Mouse (Mus musculus) neural tube, embryonic 14.5 days (tissue): ENCODE measurements at regions not wholly inside any gene's neighbourhood (a gene's known extent, or its start where the extent isn't known, plus 50 kb on each side); places are given as distances from the start of the nearest gene placed in this dataset.

ENCODE experiments used
- ATAC-seq: fragments of 200-750 bp; cut with Nextera tagmentation; 2 replicates; pipeline ENCODE4 v1.8.0; 2017; ENCODE audit warnings: low read depth, mild to moderate bottlenecking, moderate TSS enrichment, moderate library complexity
- H3K27ac ChIP-seq: fragments of 300-500 bp; sonication (generic); 2 replicates; pipeline ENCODE4 v1.5.1; 2014; ENCODE audit warnings: low read depth, mild to moderate bottlenecking, control low read depth, low read length, moderate library complexity, mixed read lengths
- H3K27me3 ChIP-seq: fragments of 300-500 bp; sonication (generic); 2 replicates; pipeline ENCODE4 v1.6.1; 2014; ENCODE audit warnings: low read length; ENCODE audit not compliant: control insufficient read depth, insufficient read depth
- H3K36me3 ChIP-seq: fragments of 300-500 bp; sonication (generic); 2 replicates; pipeline ENCODE4 v1.6.1; 2014; ENCODE audit warnings: low read length, mixed read lengths; ENCODE audit not compliant: control insufficient read depth, insufficient read depth
- H3K4me1 ChIP-seq: fragments of 300-500 bp; sonication (generic); 2 replicates; pipeline ENCODE4 v1.6.1; 2014; ENCODE audit warnings: low read length; ENCODE audit not compliant: control insufficient read depth, insufficient read depth
- H3K4me2 ChIP-seq: fragments of 300-500 bp; sonication (generic); 2 replicates; pipeline ENCODE4 v1.6.1; 2014; ENCODE audit warnings: mild to moderate bottlenecking, low read depth, low read length, control low read depth
- H3K4me3 ChIP-seq: fragments of 300-500 bp; sonication (generic); 2 replicates; pipeline ENCODE4 v1.5.1; 2014; ENCODE audit warnings: low read depth, low read length, control low read depth, mixed read lengths
- H3K9ac ChIP-seq: fragments of 300-500 bp; sonication (generic); replicated peaks from 2 replicates; pipeline ENCODE4 v1.6.1; 2014; ENCODE audit warnings: low read depth, mild to moderate bottlenecking, control low read depth, low read length, mixed read lengths
- H3K9me3 ChIP-seq: fragments of 300-500 bp; sonication (generic); 2 replicates; pipeline ENCODE4 v1.6.1; 2016; ENCODE audit warnings: low read length; ENCODE audit not compliant: control insufficient read depth
- WGBS: fragments of 180-500 bp; shearing (Covaris S2); extraction: QIAGEN DNeasy Blood & Tissue Kit; methylation state at CpG from one replicate; pipeline ENCODE4 v1.1.7; 2014; 5-methylcytosine and 5-hydroxymethylcytosine counted together

DNA sequence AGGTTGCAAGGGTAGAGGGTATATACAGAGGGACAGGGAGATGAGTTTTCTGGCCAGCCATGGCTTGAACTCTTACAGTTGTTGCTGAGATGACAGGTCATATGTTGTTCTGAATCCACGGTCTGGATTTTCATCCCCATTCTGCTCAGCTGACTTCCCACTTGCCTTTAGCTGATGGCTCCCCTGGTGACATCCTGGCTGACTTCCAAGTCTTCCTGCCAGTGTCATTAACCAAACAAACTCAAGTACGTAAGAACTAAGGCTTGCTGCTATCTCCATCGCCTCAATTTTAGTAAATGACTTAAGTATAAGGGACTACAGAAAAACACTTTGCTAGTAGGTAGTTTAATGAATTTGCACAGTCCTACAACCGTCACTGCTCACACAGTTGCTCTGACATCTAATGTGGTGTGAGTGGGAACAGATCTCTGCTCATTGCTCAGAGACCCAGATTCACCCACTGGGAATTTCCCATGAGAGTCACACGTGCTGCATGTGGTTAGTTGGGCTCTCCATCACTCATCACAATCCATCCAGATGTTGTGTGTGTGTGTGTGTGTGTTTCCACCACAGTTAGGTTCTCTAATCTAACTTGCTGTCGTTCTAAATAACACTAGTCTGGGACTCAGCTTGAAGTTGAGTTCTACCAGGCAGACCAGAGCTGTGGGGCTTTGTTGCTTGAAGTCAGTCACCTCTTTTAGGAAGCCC, 214.9 kb downstream of the Rybp start:
- Histone ChIP-seq H3K4me1 (peaks cover 8% of the 10 kb centered on the region; the same call in 1 of the 2 replicates), H3K27ac (no peak overlapping the region), H3K4me3 (no peak overlapping the region), H3K9me3 (no peaks in the 10 kb centered on the region), H3K9ac (no peak overlapping the region), H3K27me3 (0 out of 2 replicates have a peak, but pooled peaks cover 3% of the 10 kb centered on the region), H3K36me3 (no peaks in the 10 kb centered on the region), H3K4me2 (no peak overlapping the region)
- 41% methylated on average over 6 of the region's 6 CpGs for WGBS
- ATAC-seq, result 0 out of 2 replicates have a peak, but pooled peaks have one; percentile 3

DNA sequence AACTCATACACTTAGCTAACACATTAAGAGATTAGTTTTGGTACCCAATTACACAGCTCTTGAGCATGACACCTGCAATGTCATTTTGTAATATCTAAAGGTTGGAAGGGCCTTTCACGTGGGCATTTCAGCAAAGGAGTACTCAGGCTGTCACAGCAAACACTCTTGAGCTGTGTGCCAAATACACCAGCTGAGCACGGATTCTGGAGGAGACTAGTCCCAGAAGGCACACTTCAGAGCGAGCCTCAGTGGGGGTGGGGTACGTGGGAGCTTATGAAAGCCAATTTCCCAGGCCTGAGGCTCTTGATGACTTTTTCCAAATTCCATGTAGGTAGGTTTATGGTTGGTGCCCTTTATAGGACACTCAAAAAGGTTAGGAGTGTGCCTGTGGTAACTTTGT, 218.1 kb downstream of the Rybp start:
- Histone ChIP-seq H3K4me1 (peaks cover 8% of the 10 kb centered on the region; the same call in 1 of the 2 replicates), H3K36me3 (no peaks in the 10 kb centered on the region), H3K4me3 (no peak overlapping the region), H3K9ac (no peak overlapping the region), H3K9me3 (no peaks in the 10 kb centered on the region), H3K4me2 (no peak overlapping the region), H3K27me3 (0 out of 2 replicates have a peak, but pooled peaks cover 3% of the 10 kb centered on the region), H3K27ac (no peak overlapping the region)
- WGBS, result 63% methylated on average over 4 of the region's 4 CpGs
- ATAC-seq, result no peak

- no peak overlapping the region for H3K4me2 ChIP-seq
- H3K9ac ChIP-seq, result no peak overlapping the region
- no peaks in the 10 kb centered on the region for H3K9me3 ChIP-seq
- no peak for ATAC-seq
- no peak overlapping the region for H3K4me3 ChIP-seq
- no peaks in the 10 kb centered on the region for H3K36me3 ChIP-seq
- H3K27me3 ChIP-seq, result 0 out of 2 replicates have a peak, but pooled peaks cover 3% of the 10 kb centered on the region
- WGBS, result 85% methylated on average over 4 of the region's 4 CpGs
- no peak overlapping the region for H3K27ac ChIP-seq
- H3K4me1 ChIP-seq, result peaks cover 5% of the 10 kb centered on the region; the same call in 1 of the 2 replicates
Measured at GRCm38 (mm10) chr6:100067273-100067672, 220.0 kb downstream of the Rybp start.

GRCm38 (mm10) chr6:100065586-100065985, 221.7 kb downstream of the Rybp start:
- ATAC-seq, result no peak
- H3K27me3 ChIP-seq, result 0 out of 2 replicates have a peak, but pooled peaks cover 3% of the 10 kb centered on the region

GRCm38 (mm10) chr6:100062961-100063360, 224.3 kb downstream of the Rybp start:
- H3K27ac ChIP-seq, result no peak overlapping the region
- no peak overlapping the region for H3K4me2 ChIP-seq
- no peaks in the 10 kb centered on the region for H3K9me3 ChIP-seq
- WGBS, result 84% methylated on average over 8 of the region's 8 CpGs
- no peak for ATAC-seq
- H3K27me3 ChIP-seq, result no peaks in the 10 kb centered on the region
- H3K4me3 ChIP-seq, result no peak overlapping the region
- H3K9ac ChIP-seq, result no peak overlapping the region
- H3K4me1 ChIP-seq, result no peaks in the 10 kb centered on the region
- H3K36me3 ChIP-seq, result no peaks in the 10 kb centered on the region

More at GRCm38 (mm10) chr6:100065586-100065985, 221.7 kb downstream of the Rybp start:
- no peaks in the 10 kb centered on the region for H3K4me1 ChIP-seq
- no peak overlapping the region for H3K4me3 ChIP-seq
- no peaks in the 10 kb centered on the region for H3K9me3 ChIP-seq
- H3K4me2 ChIP-seq, result no peak overlapping the region
- no peak overlapping the region for H3K27ac ChIP-seq
- no peak overlapping the region for H3K9ac ChIP-seq
- H3K36me3 ChIP-seq, result no peaks in the 10 kb centered on the region
- 92% methylated on average over 3 of the region's 3 CpGs for WGBS

DNA sequence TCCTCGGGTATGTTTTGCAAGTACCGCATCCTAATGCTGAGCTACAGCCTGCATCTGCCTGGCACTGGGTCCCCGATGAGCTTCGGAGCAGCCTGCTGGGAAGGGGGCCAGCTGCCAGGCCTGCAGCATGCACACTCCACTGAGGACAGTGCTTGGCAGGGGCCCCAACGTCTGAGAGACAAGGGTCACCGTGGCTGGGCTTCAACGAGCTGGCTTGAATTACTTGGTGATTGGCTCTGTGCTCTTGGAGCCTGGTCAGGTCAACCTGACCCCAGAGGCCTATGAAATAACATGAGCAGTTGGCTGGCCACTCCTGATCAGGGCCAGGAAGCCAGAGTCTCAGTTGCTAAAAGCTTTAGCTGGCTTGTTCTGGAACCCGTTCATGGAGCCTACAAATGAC, 227.5 kb downstream of the Rybp start:
- Histone ChIP-seq H3K27ac (no peak overlapping the region), H3K4me3 (no peak overlapping the region), H3K9me3 (no peaks in the 10 kb centered on the region), H3K4me2 (no peak overlapping the region), H3K4me1 (no peaks in the 10 kb centered on the region), H3K36me3 (no peaks in the 10 kb centered on the region), H3K27me3 (no peaks in the 10 kb centered on the region; the same call in 1 of the 2 replicates), H3K9ac (no peak overlapping the region)
- ATAC-seq, result peak; percentile 66
- 42% methylated on average over 8 of the region's 8 CpGs for WGBS

- Histone ChIP-seq H3K9ac (no peak overlapping the region), H3K27me3 (peaks cover 2% of the 10 kb centered on the region; the same call in 1 of the 2 replicates), H3K4me1 (no peaks in the 10 kb centered on the region), H3K9me3 (no peaks in the 10 kb centered on the region), H3K36me3 (no peaks in the 10 kb centered on the region), H3K27ac (no peak overlapping the region), H3K4me3 (no peak overlapping the region), H3K4me2 (no peak overlapping the region)
- no peak for ATAC-seq
- 64% methylated on average over 5 of the region's 5 CpGs for WGBS
Measured at GRCm38 (mm10) chr6:100055980-100056379, 231.3 kb downstream of the Rybp start.

DNA sequence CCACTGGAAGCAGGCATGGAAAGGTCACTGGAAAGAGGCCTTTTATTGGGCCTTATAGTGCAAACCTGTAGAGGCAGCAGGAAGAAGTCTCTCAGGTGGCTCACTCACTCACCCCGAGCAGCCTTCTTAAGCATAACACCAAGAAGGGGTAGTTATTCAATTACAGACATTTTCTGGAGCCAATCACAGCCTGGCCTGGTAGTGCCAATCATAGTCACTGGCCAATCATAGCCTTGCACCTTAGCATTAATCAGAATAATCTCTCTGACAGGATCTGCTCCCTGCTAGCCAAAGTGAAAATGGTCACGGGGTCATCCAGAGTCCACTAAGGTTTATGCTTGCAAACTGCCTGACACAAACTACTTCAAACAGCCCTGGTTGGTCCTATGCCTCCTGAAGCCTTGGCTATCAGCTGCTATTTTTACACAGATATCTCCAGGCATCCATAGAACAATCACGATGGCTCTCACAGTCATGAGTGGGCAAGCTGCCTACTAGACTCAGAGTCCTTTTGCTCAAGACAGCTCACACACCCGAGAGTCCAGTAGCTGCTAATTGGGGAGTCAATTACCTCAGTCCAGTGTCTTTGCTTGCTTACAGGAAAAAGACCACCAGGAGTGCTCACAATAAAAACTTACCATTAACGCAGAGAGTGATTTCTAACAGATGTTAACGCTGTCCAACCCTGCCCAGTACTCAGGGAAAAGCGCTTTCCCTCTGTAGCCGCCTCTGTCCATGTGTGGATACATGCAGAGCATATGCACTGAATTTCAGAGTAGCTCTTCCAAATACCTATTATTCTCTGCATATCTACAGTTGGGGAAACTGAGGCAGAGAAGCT, 234.1 kb downstream of the Rybp start:
- no peaks in the 10 kb centered on the region for H3K36me3 ChIP-seq
- 58% methylated on average over 8 of the region's 8 CpGs for WGBS
- no peak for ATAC-seq
- no peak overlapping the region for H3K27ac ChIP-seq
- no peak overlapping the region for H3K9ac ChIP-seq
- no peak overlapping the region for H3K4me3 ChIP-seq
- no peaks in the 10 kb centered on the region for H3K4me1 ChIP-seq
- H3K27me3 ChIP-seq, result peaks cover 13% of the 10 kb centered on the region
- H3K4me2 ChIP-seq, result no peak overlapping the region
- no peaks in the 10 kb centered on the region for H3K9me3 ChIP-seq

- ATAC-seq, result no peak
- Histone ChIP-seq H3K36me3 (no peaks in the 10 kb centered on the region), H3K27me3 (peaks cover 13% of the 10 kb centered on the region), H3K9ac (no peak overlapping the region), H3K4me2 (no peak overlapping the region), H3K4me3 (no peak overlapping the region), H3K4me1 (no peaks in the 10 kb centered on the region), H3K27ac (no peak overlapping the region), H3K9me3 (no peaks in the 10 kb centered on the region)
- 92% methylated on average over 4 of the region's 4 CpGs for WGBS
Measured at GRCm38 (mm10) chr6:100052406-100052805, 234.9 kb downstream of the Rybp start.
